Mouse (Mus musculus): ENCODE results near the gene Atf7. TPM values are rescaled to one million over a fixed set of nuclear protein-coding genes. Genes with fewer than 3 reads are reported as not detected.

Atf7 gene
- polyA plus RNA-seq, 1 experiment from 2014 or later, result 36.5 TPM

GRCm38 (mm10) chr15:102518859-102519201 is 106.4 kb downstream of the Atf7 start:
- H3K27me3 ChIP-seq (replicated peaks; ENCODE audit: control insufficient read depth, insufficient read depth, low read length), result no peaks in the 10 kb centered on the region
- WGBS, result 19% methylated on average over 9 of the region's 9 CpGs
- H3K36me3 ChIP-seq (ENCODE audit: control insufficient read depth, insufficient read depth, low read length), result peaks cover 27% of the 10 kb centered on the region
- H3K9me3 ChIP-seq (ENCODE audit: control insufficient read depth, low read length), result no peaks in the 10 kb centered on the region
- ATAC-seq (replicated peaks; ENCODE audit: low FRiP score, low TSS enrichment, low read depth) (no peak), DNase-seq (ENCODE audit: low spot score) (no peak)
- H3K4me1 ChIP-seq (replicated peaks; ENCODE audit: control insufficient read depth, insufficient read depth, low read length), result peaks cover 23% of the 10 kb centered on the region
- H3K27ac ChIP-seq (ENCODE audit: low read depth), result peak overlapping the region; percentile 98
- peak overlapping the region; percentile 69 for H3K4me3 ChIP-seq (ENCODE audit: low read depth, low read length)
- peak overlapping the region; percentile 67 for H3K4me2 ChIP-seq (ENCODE audit: low read length)
- peak overlapping the region; percentile 87 for H3K9ac ChIP-seq (ENCODE audit: low read length)

GRCm38 (mm10) chr15:102517976-102518858 is 107.0 kb downstream of the Atf7 start, which contains the start of gene Tarbp2:
TSS of gene Tarbp2 (plus strand) at chr15:102518192.
- Histone ChIP-seq H3K36me3 (ENCODE audit: control insufficient read depth, insufficient read depth, low read length) (peaks cover 23% of the 10 kb centered on the region; the same call in 1 of the 2 replicates), H3K27me3 (replicated peaks; ENCODE audit: control insufficient read depth, insufficient read depth, low read length) (no peaks in the 10 kb centered on the region), H3K27ac (ENCODE audit: low read depth) (peak within 1 kb of the TSS; percentile 98), H3K4me1 (replicated peaks; ENCODE audit: control insufficient read depth, insufficient read depth, low read length) (peaks cover 23% of the 10 kb centered on the region), H3K4me3 (ENCODE audit: low read depth, low read length) (peak within 1 kb of the TSS; percentile 69), H3K9me3 (ENCODE audit: control insufficient read depth, low read length) (no peaks in the 10 kb centered on the region), H3K9ac (ENCODE audit: low read length) (peak within 1 kb of the TSS; percentile 87), H3K4me2 (ENCODE audit: low read length) (peak within 1 kb of the TSS; percentile 85)
- peak; percentile 98 for DNase-seq (ENCODE audit: low spot score)
- ATAC-seq (replicated peaks; ENCODE audit: low FRiP score, low TSS enrichment, low read depth), result peak; percentile 92
- WGBS, result under 1% methylated on average over 60 of the region's 60 CpGs

DNA sequence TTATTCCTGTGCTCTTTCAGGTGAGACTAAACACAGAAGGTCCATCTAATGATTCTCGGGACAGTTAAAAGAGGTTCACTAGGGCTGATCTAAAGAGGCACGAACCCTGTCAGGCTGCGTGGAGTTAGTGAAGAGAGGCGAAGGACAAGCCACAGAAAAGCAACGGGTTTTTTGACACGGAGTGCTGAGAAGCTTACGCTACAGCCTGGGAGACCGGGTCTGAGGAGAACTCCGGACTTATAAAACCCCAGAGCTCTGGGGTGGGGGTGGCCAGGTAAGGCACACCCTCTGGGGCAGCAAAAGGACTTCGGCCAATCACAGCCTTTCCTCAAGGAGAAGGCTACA is 107.7 kb downstream of the Atf7 start:
- DNase-seq (ENCODE audit: low spot score) (no peak), ATAC-seq (replicated peaks; ENCODE audit: low FRiP score, low TSS enrichment, low read depth) (no peak; the same call in 1 of the 2 replicates)
- H3K4me3 ChIP-seq (ENCODE audit: low read depth, low read length), result peak overlapping the region; percentile 69
- H3K4me1 ChIP-seq (replicated peaks; ENCODE audit: control insufficient read depth, insufficient read depth, low read length), result peaks cover 23% of the 10 kb centered on the region
- H3K27me3 ChIP-seq (replicated peaks; ENCODE audit: control insufficient read depth, insufficient read depth, low read length), result no peaks in the 10 kb centered on the region
- H3K27ac ChIP-seq (ENCODE audit: low read depth), result peak overlapping the region; percentile 98
- H3K9me3 ChIP-seq (ENCODE audit: control insufficient read depth, low read length), result no peaks in the 10 kb centered on the region
- H3K4me2 ChIP-seq (ENCODE audit: low read length), result peak overlapping the region; percentile 85
- WGBS, result 1% methylated on average over 10 of the region's 10 CpGs
- peak overlapping the region; percentile 60; the same call in 1 of the 2 replicates for H3K9ac ChIP-seq (ENCODE audit: low read length)
- peaks cover 20% of the 10 kb centered on the region; the same call in 1 of the 2 replicates for H3K36me3 ChIP-seq (ENCODE audit: control insufficient read depth, insufficient read depth, low read length)

DNA sequence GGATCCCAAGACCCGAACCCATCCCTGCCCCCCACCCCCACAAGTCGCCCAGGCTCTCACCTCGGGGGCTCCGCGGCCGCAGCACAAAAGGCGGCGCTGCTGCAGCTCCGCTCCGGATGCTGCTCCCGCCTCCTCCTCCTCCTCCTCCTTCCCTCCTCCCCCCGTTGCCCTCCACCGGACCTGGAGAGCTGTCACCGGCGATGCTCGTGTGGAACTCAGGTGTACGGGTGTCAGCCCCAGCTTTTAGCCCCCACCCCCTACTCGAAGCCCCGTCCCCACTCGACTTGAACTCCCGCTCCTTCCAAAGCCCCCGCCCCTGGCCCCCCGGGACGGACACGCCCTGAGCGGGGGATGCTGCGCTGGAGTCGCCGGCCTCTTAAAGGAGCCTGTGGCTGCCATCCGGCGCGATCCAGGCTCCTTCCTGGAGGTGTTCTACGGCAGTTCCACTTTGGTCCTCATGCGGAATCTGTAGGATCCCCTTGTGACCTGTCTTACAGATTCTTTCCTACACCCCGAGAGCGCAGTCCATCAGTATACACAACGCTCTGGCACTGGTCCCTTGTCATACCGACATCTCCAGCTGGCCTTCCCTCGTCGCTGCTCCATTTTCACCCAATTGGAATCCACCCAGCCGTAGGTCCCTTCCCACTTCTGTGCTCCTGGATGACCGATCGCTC is 108.4 kb downstream of the Atf7 start, which contains the start of gene Map3k12:
Gene Map3k12 (minus strand): TSS at position 337 of the 677 bp plus-strand sequence.
- Histone ChIP-seq H3K4me2 (ENCODE audit: low read length) (peak within 1 kb of the TSS; percentile 85), H3K9ac (ENCODE audit: low read length) (peak within 1 kb of the TSS; percentile 60), H3K9me3 (ENCODE audit: control insufficient read depth, low read length) (no peaks in the 10 kb centered on the region), H3K36me3 (ENCODE audit: control insufficient read depth, insufficient read depth, low read length) (peaks cover 13% of the 10 kb centered on the region; the same call in 1 of the 2 replicates), H3K27ac (ENCODE audit: low read depth) (peak within 1 kb of the TSS; percentile 98), H3K4me1 (replicated peaks; ENCODE audit: control insufficient read depth, insufficient read depth, low read length) (peaks cover 25% of the 10 kb centered on the region), H3K27me3 (replicated peaks; ENCODE audit: control insufficient read depth, insufficient read depth, low read length) (no peaks in the 10 kb centered on the region), H3K4me3 (ENCODE audit: low read depth, low read length) (peak within 1 kb of the TSS; percentile 69)
- ATAC-seq (replicated peaks; ENCODE audit: low FRiP score, low TSS enrichment, low read depth), result peak; percentile 12; the same call in 1 of the 2 replicates
- peak; percentile 90 for DNase-seq (ENCODE audit: low spot score)
- WGBS, result under 1% methylated on average over 43 of the region's 43 CpGs

DNA sequence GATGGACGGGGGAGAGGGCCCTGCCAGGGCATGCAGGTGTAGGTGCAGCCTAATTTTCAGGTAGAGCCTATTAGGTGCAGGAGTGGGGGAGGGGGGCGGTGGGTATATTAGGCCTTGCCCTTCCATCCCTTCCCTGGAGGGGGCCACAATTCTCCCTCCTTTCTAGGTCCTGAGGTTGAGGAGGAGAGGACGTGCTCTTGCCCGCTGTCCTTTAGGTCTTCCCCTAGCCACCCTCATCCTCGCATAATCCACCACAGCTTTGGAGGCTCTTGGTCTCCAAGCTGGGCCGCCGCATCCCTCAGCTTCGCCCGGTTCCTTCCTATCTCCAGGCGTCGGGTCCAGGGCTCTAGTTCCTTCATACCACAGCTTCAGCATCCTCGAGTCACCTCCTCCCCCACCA is 109.0 kb downstream of the Atf7 start:
- Histone ChIP-seq H3K4me3 (ENCODE audit: low read depth, low read length) (peak overlapping the region; percentile 69), H3K9ac (ENCODE audit: low read length) (peak overlapping the region; percentile 60), H3K4me1 (replicated peaks; ENCODE audit: control insufficient read depth, insufficient read depth, low read length) (peaks cover 30% of the 10 kb centered on the region), H3K27me3 (replicated peaks; ENCODE audit: control insufficient read depth, insufficient read depth, low read length) (no peaks in the 10 kb centered on the region), H3K4me2 (ENCODE audit: low read length) (peak overlapping the region; percentile 85), H3K27ac (ENCODE audit: low read depth) (peak overlapping the region; percentile 98; the same call in 1 of the 2 replicates), H3K36me3 (ENCODE audit: control insufficient read depth, insufficient read depth, low read length) (peaks cover 7% of the 10 kb centered on the region; the same call in 1 of the 2 replicates), H3K9me3 (ENCODE audit: control insufficient read depth, low read length) (no peaks in the 10 kb centered on the region)
- ATAC-seq (replicated peaks; ENCODE audit: low FRiP score, low TSS enrichment, low read depth) (no peak), DNase-seq (ENCODE audit: low spot score) (peak; percentile 53)
- 2% methylated on average over 11 of the region's 12 CpGs for WGBS

- peaks cover 35% of the 10 kb centered on the region for H3K4me1 ChIP-seq (replicated peaks; ENCODE audit: control insufficient read depth, insufficient read depth, low read length)
- ATAC-seq (replicated peaks; ENCODE audit: low FRiP score, low TSS enrichment, low read depth), result no peak
- peak overlapping the region; percentile 69 for H3K4me3 ChIP-seq (ENCODE audit: low read depth, low read length)
- no peaks in the 10 kb centered on the region for H3K27me3 ChIP-seq (replicated peaks; ENCODE audit: control insufficient read depth, insufficient read depth, low read length)
- H3K36me3 ChIP-seq (ENCODE audit: control insufficient read depth, insufficient read depth, low read length), result peaks cover 2% of the 10 kb centered on the region; the same call in 1 of the 2 replicates
- H3K4me2 ChIP-seq (ENCODE audit: low read length), result peak overlapping the region; percentile 85
- DNase-seq (ENCODE audit: low spot score), result no peak
- peak overlapping the region; percentile 60 for H3K9ac ChIP-seq (ENCODE audit: low read length)
- WGBS, result 50% methylated on average over 4 of the region's 4 CpGs
- H3K9me3 ChIP-seq (ENCODE audit: control insufficient read depth, low read length), result no peaks in the 10 kb centered on the region
- H3K27ac ChIP-seq (ENCODE audit: low read depth), result no peak overlapping the region
Measured at GRCm38 (mm10) chr15:102515791-102516190, 109.5 kb downstream of the Atf7 start.

- Histone ChIP-seq H3K9me3 (ENCODE audit: control insufficient read depth, low read length) (no peaks in the 10 kb centered on the region), H3K27ac (ENCODE audit: low read depth) (no peak overlapping the region), H3K9ac (ENCODE audit: low read length) (no peak overlapping the region), H3K4me3 (ENCODE audit: low read depth, low read length) (no peak overlapping the region), H3K27me3 (replicated peaks; ENCODE audit: control insufficient read depth, insufficient read depth, low read length) (no peaks in the 10 kb centered on the region), H3K4me1 (replicated peaks; ENCODE audit: control insufficient read depth, insufficient read depth, low read length) (peaks cover 32% of the 10 kb centered on the region), H3K36me3 (ENCODE audit: control insufficient read depth, insufficient read depth, low read length) (no peaks in the 10 kb centered on the region), H3K4me2 (ENCODE audit: low read length) (no peak overlapping the region; the same call in 1 of the 2 replicates)
- WGBS, result 91% methylated on average over 2 of the region's 2 CpGs
- ATAC-seq (replicated peaks; ENCODE audit: low FRiP score, low TSS enrichment, low read depth), result no peak
- no peak for DNase-seq (ENCODE audit: low spot score)
Measured at GRCm38 (mm10) chr15:102515261-102515660, 110.0 kb downstream of the Atf7 start.

DNA sequence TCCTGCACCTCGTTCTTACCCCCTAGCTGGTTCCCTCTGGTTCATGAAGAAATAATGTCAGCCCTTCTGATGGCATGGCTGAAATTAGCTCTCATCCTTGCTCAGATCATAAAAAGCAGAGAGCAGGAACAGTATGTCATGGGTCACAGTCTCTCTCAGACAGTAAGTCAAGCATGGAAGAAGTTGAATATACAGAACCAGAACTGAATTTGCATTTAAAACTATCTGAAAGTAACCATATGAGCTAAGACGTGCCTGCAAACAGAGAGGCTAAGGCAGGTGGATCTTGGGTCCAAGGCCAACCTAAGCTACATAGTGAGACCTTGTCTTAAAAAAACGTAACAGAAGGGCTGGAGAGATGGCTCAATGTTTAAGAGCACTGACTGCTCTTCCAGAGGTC is 112.3 kb downstream of the Atf7 start:
- 89% methylated on average over 3 of the region's 3 CpGs for WGBS
- Histone ChIP-seq H3K36me3 (ENCODE audit: control insufficient read depth, insufficient read depth, low read length) (0 out of 2 replicates have a peak, but pooled peaks cover 5% of the 10 kb centered on the region), H3K4me2 (ENCODE audit: low read length) (no peak overlapping the region), H3K9ac (ENCODE audit: low read length) (no peak overlapping the region), H3K27ac (ENCODE audit: low read depth) (no peak overlapping the region), H3K9me3 (ENCODE audit: control insufficient read depth, low read length) (no peaks in the 10 kb centered on the region), H3K4me3 (ENCODE audit: low read depth, low read length) (no peak overlapping the region), H3K4me1 (replicated peaks; ENCODE audit: control insufficient read depth, insufficient read depth, low read length) (peaks cover 28% of the 10 kb centered on the region), H3K27me3 (replicated peaks; ENCODE audit: control insufficient read depth, insufficient read depth, low read length) (no peaks in the 10 kb centered on the region)
- DNase-seq (ENCODE audit: low spot score), result no peak
- ATAC-seq (replicated peaks; ENCODE audit: low FRiP score, low TSS enrichment, low read depth), result no peak

All from intestine, embryonic 14.5 days (tissue).